Mouse (Mus musculus) hindbrain, embryonic 15.5 days (tissue): ENCODE data around the gene Fam169b. TPM values are rescaled to one million over a fixed set of nuclear protein-coding genes. Genes with fewer than 3 reads are reported as not detected.

ENCODE experiments used
- ATAC-seq: fragments of 200-750 bp; cut with Nextera tagmentation; 2 replicates; pipeline ENCODE4 v1.8.0; 2017; ENCODE audit warnings: low read depth, moderate number of reproducible peaks, moderate TSS enrichment; ENCODE audit not compliant: low FRiP score
- H3K27ac ChIP-seq: fragments of 300-500 bp; sonication (generic); replicated peaks from 2 replicates; pipeline ENCODE4 v1.5.1; 2015; ENCODE audit warnings: mild to moderate bottlenecking, inconsistent platforms
- H3K27me3 ChIP-seq: fragments of 300-500 bp; sonication (generic); 2 replicates; pipeline ENCODE4 v1.6.1; 2015; ENCODE audit warnings: control low read depth, inconsistent platforms
- H3K36me3 ChIP-seq: fragments of 300-500 bp; sonication (generic); 2 replicates; pipeline ENCODE4 v1.6.1; 2015; ENCODE audit warnings: control low read depth, inconsistent platforms
- H3K4me1 ChIP-seq: fragments of 300-500 bp; sonication (generic); replicated peaks from 2 replicates; pipeline ENCODE4 v1.6.1; 2015; ENCODE audit warnings: control low read depth, inconsistent platforms
- H3K4me2 ChIP-seq: fragments of 300-500 bp; sonication (generic); 2 replicates; pipeline ENCODE4 v1.6.1; 2015; ENCODE audit warnings: moderate library complexity, mild to moderate bottlenecking, inconsistent platforms
- H3K4me3 ChIP-seq: fragments of 300-500 bp; sonication (generic); 2 replicates; pipeline ENCODE4 v1.5.1; 2015; ENCODE audit warnings: mild to moderate bottlenecking, inconsistent platforms
- H3K9ac ChIP-seq: fragments of 300-500 bp; sonication (generic); 2 replicates; pipeline ENCODE4 v1.6.1; 2015; ENCODE audit warnings: inconsistent platforms
- H3K9me3 ChIP-seq: fragments of 300-500 bp; sonication (generic); 2 replicates; pipeline ENCODE4 v1.6.1; 2016; ENCODE audit warnings: control low read depth, inconsistent platforms
- WGBS: fragments of 180-500 bp; shearing (Covaris S2); methylation state at CpG from one replicate; pipeline ENCODE4 v1.1.7; 2015; 5-methylcytosine and 5-hydroxymethylcytosine counted together
- polyA plus RNA-seq: library from polyadenylated mRNA; unstranded; fragments of >200 nt; fragmentation: Nextera tagmentation; extraction: Ambion mirVana; gene quantifications from 2 replicates; pipeline ENCODE4 v1.2.1, GENCODE M21; 2015

Fam169b gene
- polyA plus RNA-seq, 1 experiment from 2014 or later: 0.12 TPM

GRCm38 (mm10) chr7:68395707-68396333 is 122.2 kb downstream of the Fam169b start:
- Histone ChIP-seq H3K27me3 (no peaks in the 10 kb centered on the region), H3K9me3 (no peaks in the 10 kb centered on the region), H3K27ac (no peak overlapping the region), H3K4me3 (no peak overlapping the region), H3K4me1 (no peaks in the 10 kb centered on the region), H3K36me3 (no peaks in the 10 kb centered on the region), H3K4me2 (no peak overlapping the region), H3K9ac (no peak overlapping the region)
- WGBS: 50% methylated on average over 6 of the region's 6 CpGs
- ATAC-seq: no peak

GRCm38 (mm10) chr7:68400516-68400915 is 126.9 kb downstream of the Fam169b start:
- WGBS: 93% methylated on average over 7 of the region's 7 CpGs
- no peak overlapping the region for H3K4me3 ChIP-seq
- no peaks in the 10 kb centered on the region for H3K36me3 ChIP-seq
- no peaks in the 10 kb centered on the region for H3K9me3 ChIP-seq
- no peaks in the 10 kb centered on the region for H3K27me3 ChIP-seq
- H3K9ac ChIP-seq: no peak overlapping the region
- H3K4me1 ChIP-seq: no peaks in the 10 kb centered on the region
- no peak overlapping the region for H3K4me2 ChIP-seq
- H3K27ac ChIP-seq: no peak overlapping the region
- ATAC-seq: no peak

GRCm38 (mm10) chr7:68408611-68409010 is 135.0 kb downstream of the Fam169b start:
- no peaks in the 10 kb centered on the region for H3K27me3 ChIP-seq
- no peak overlapping the region for H3K9ac ChIP-seq
- H3K36me3 ChIP-seq: no peaks in the 10 kb centered on the region
- ATAC-seq: no peak
- H3K4me1 ChIP-seq: peaks cover 10% of the 10 kb centered on the region; the same call in 1 of the 2 replicates
- no peaks in the 10 kb centered on the region for H3K9me3 ChIP-seq
- H3K4me3 ChIP-seq: no peak overlapping the region
- WGBS: 78% methylated on average over 5 of the region's 5 CpGs
- H3K4me2 ChIP-seq: no peak overlapping the region
- H3K27ac ChIP-seq: no peak overlapping the region

Other genes with a start within 250 kb of the Fam169b start
- not detected in 2 replicates for gene Pgpep1l, start 9.6 kb upstream of the Fam169b start, polyA plus RNA-seq